Mouse (Mus musculus): ENCODE measurements around the gene Olfr1140. TPM values are rescaled to one million over a fixed set of nuclear protein-coding genes. Genes with fewer than 3 reads are reported as not detected.

Gene Olfr1140
- total RNA-seq, 1 experiment: not detected

GRCm38 (mm10) chr2:87776143-87776542 is 32.6 kb downstream of the Olfr1140 start:
- in situ Hi-C loops (cut with MboI; ENCODE audit: low sequenced_read_pairs in 2 of 2, unreplicated experiment in 2 of 2): no loop called here
- Histone ChIP-seq H3K27ac (ENCODE audit: insufficient read depth, low read depth, low read length, poor library complexity, severe bottlenecking) (no peak overlapping the region), H3K36me3 (ENCODE audit: control insufficient read depth, insufficient read depth, low read length, poor library complexity, severe bottlenecking) (no peaks in the 10 kb centered on the region), H3K4me1 (ENCODE audit: control insufficient read depth in 2 of 2, insufficient read depth in 2 of 2, low read length in 2 of 2, poor library complexity in 1 of 2) (no peaks in the 10 kb centered on the region), H3K9me3 (ENCODE audit: control insufficient read depth, insufficient read depth, low read depth, low read length) (no peaks in the 10 kb centered on the region), H3K9ac (ENCODE audit: insufficient read depth, low read depth, low read length, poor library complexity, severe bottlenecking) (no peak overlapping the region), H3K4me3 (ENCODE audit: insufficient read depth in 1 of 2, low read depth in 1 of 2, low read length in 2 of 2, poor library complexity in 1 of 2, severe bottlenecking in 1 of 2) (no peak overlapping the region)
- no peak for TF ChIP-seq ZC3H11A (IDR thresholded peaks at IDR 0.05; ENCODE audit: borderline replicate concordance, low read depth, low read length)
- no peak for TF ChIP-seq MAFK (IDR thresholded peaks at IDR 0.05; ENCODE audit: insufficient read depth, low read depth, low read length)
- no peak for TF ChIP-seq ZNF384 (IDR thresholded peaks at IDR 0.05; ENCODE audit: low read depth, low read length)
- TF ChIP-seq HCFC1 (IDR thresholded peaks at IDR 0.05; ENCODE audit: borderline replicate concordance, insufficient read depth, low read length): no peak
- no peak for TF ChIP-seq CHD2 (IDR thresholded peaks at IDR 0.05; ENCODE audit: low read depth, low read length)
- DNase-seq (ENCODE audit: low read depth, low spot score): no peak

GRCm38 (mm10) chr2:87779183-87779582 is 35.6 kb downstream of the Olfr1140 start, which contains the start of gene Olfr152:
Olfr152 (plus strand) TSS chr2:87779483.
- DNase-seq (ENCODE audit: low read depth, low spot score): no peak
- TF ChIP-seq MAFK (IDR thresholded peaks at IDR 0.05; ENCODE audit: insufficient read depth, low read depth, low read length) (no peak), HCFC1 (IDR thresholded peaks at IDR 0.05; ENCODE audit: borderline replicate concordance, insufficient read depth, low read length) (no peak), ZNF384 (IDR thresholded peaks at IDR 0.05; ENCODE audit: low read depth, low read length) (no peak), CHD2 (IDR thresholded peaks at IDR 0.05; ENCODE audit: low read depth, low read length) (no peak), ZC3H11A (IDR thresholded peaks at IDR 0.05; ENCODE audit: borderline replicate concordance, low read depth, low read length) (no peak)
- Histone ChIP-seq H3K4me1 (ENCODE audit: control insufficient read depth in 2 of 2, insufficient read depth in 2 of 2, low read length in 2 of 2, poor library complexity in 1 of 2) (no peaks in the 10 kb centered on the region), H3K27ac (ENCODE audit: insufficient read depth, low read depth, low read length, poor library complexity, severe bottlenecking) (no peak within 1 kb of the TSS), H3K36me3 (ENCODE audit: control insufficient read depth, insufficient read depth, low read length, poor library complexity, severe bottlenecking) (no peaks in the 10 kb centered on the region), H3K4me3 (ENCODE audit: insufficient read depth in 1 of 2, low read depth in 1 of 2, low read length in 2 of 2, poor library complexity in 1 of 2, severe bottlenecking in 1 of 2) (no peak within 1 kb of the TSS), H3K9me3 (ENCODE audit: control insufficient read depth, insufficient read depth, low read depth, low read length) (no peaks in the 10 kb centered on the region), H3K9ac (ENCODE audit: insufficient read depth, low read depth, low read length, poor library complexity, severe bottlenecking) (no peak within 1 kb of the TSS)
- in situ Hi-C loops (cut with MboI; ENCODE audit: low sequenced_read_pairs in 2 of 2, unreplicated experiment in 2 of 2): no loop called here

Other genes with a start within 250 kb of the Olfr1140 start
- gene Pramel7, start 246.7 kb upstream of the Olfr1140 start, total RNA-seq (2012; rRNA removed): 2.7 and 9.3 TPM in 2 replicates
- gene Pramel6, start 237.2 kb upstream of the Olfr1140 start, total RNA-seq (2012; rRNA removed): 3.1 and 16.5 TPM in 2 replicates
- 1.2 and 1.9 TPM in 2 replicates for gene Olfr153, start 212.0 kb upstream of the Olfr1140 start, total RNA-seq (2012; rRNA removed)
- gene Olfr1128, start 198.2 kb upstream of the Olfr1140 start, total RNA-seq (2012; rRNA removed): not detected in 2 replicates
- gene Olfr1129, start 169.8 kb upstream of the Olfr1140 start, total RNA-seq (2012; rRNA removed): not detected in 2 replicates
- gene Olfr1130, start 137.5 kb upstream of the Olfr1140 start, total RNA-seq (2012; rRNA removed): not detected in 2 replicates
- not detected in 2 replicates for gene Olfr1131, start 116.6 kb upstream of the Olfr1140 start, total RNA-seq (2012; rRNA removed)
- gene Olfr1132, start 106.2 kb upstream of the Olfr1140 start, total RNA-seq (2012; rRNA removed): not detected in 2 replicates
- not detected in 2 replicates for gene Olfr1133, start 96.4 kb upstream of the Olfr1140 start, total RNA-seq (2012; rRNA removed)
- gene Olfr1134, start 85.3 kb upstream of the Olfr1140 start, total RNA-seq (2012; rRNA removed): not detected in 2 replicates
- gene Olfr1135, start 70.1 kb upstream of the Olfr1140 start, total RNA-seq (2012; rRNA removed): not detected in 2 replicates
- not detected in 2 replicates for gene Olfr1136, start 49.8 kb upstream of the Olfr1140 start, total RNA-seq (2012; rRNA removed)
- not detected in 2 replicates for gene Olfr1137, start 30.6 kb upstream of the Olfr1140 start, total RNA-seq (2012; rRNA removed)
- gene Olfr1138, start 3.8 kb upstream of the Olfr1140 start, total RNA-seq (2012; rRNA removed): not detected in 2 replicates
- not detected in 2 replicates for gene Olfr1141, start 10.2 kb downstream of the Olfr1140 start, total RNA-seq (2012; rRNA removed)
- not detected in 2 replicates for gene Olfr152, start 35.7 kb downstream of the Olfr1140 start, total RNA-seq (2012; rRNA removed)
- not detected in 2 replicates for gene Olfr1143, start 56.8 kb downstream of the Olfr1140 start, total RNA-seq (2012; rRNA removed)
- not detected in 2 replicates for gene Olfr1145, start 66.1 kb downstream of the Olfr1140 start, total RNA-seq (2012; rRNA removed)
- gene Olfr1148, start 86.8 kb downstream of the Olfr1140 start, total RNA-seq (2012; rRNA removed): not detected in 2 replicates
- gene Olfr1150-ps1, start 100.2 kb downstream of the Olfr1140 start, total RNA-seq (2012; rRNA removed): not detected in 2 replicates
- not detected in 2 replicates for gene Olfr1151, start 112.1 kb downstream of the Olfr1140 start, total RNA-seq (2012; rRNA removed)
- not detected in 2 replicates for gene Olfr1152, start 122.7 kb downstream of the Olfr1140 start, total RNA-seq (2012; rRNA removed)
- gene Olfr1153, start 151.2 kb downstream of the Olfr1140 start, total RNA-seq (2012; rRNA removed): not detected in 2 replicates
- gene Olfr1154, start 161.4 kb downstream of the Olfr1140 start, total RNA-seq (2012; rRNA removed): not detected in 2 replicates
- not detected in 2 replicates for gene Olfr1155, start 201.4 kb downstream of the Olfr1140 start, total RNA-seq (2012; rRNA removed)
- gene Olfr1156, start 209.3 kb downstream of the Olfr1140 start, total RNA-seq (2012; rRNA removed): not detected in 2 replicates
- not detected in 2 replicates for gene Olfr1157, start 224.5 kb downstream of the Olfr1140 start, total RNA-seq (2012; rRNA removed)
- not detected in 2 replicates for gene Olfr74, start 230.9 kb downstream of the Olfr1140 start, total RNA-seq (2012; rRNA removed)
- not detected in 2 replicates for gene Olfr1158, start 246.4 kb downstream of the Olfr1140 start, total RNA-seq (2012; rRNA removed)